Mouse (Mus musculus) heart, postnatal 0 days (tissue): ENCODE results near the gene Bola2. TPM values are rescaled to one million over a fixed set of nuclear protein-coding genes. Genes with fewer than 3 reads are reported as not detected.

Source experiments
- ATAC-seq: fragments of 200-750 bp; cut with Nextera tagmentation; 2 replicates; pipeline ENCODE4 v1.8.0; 2017; ENCODE audit warnings: low read depth, moderate number of reproducible peaks, moderate library complexity; ENCODE audit not compliant: insufficient read depth
- DNase-seq: peaks from one replicate; pipeline ENCODE4 v3.0.0-alpha.2; 2016; ENCODE audit warnings: low spot score
- H3K27ac ChIP-seq: fragments of 300-500 bp; sonication (generic); 2 replicates; pipeline ENCODE4 v1.5.1; 2014; ENCODE audit warnings: low read depth, mild to moderate bottlenecking
- H3K27me3 ChIP-seq: fragments of 300-500 bp; sonication (generic); 2 replicates; pipeline ENCODE4 v1.6.1; 2014; ENCODE audit warnings: low read length, mixed read lengths; ENCODE audit not compliant: control insufficient read depth, insufficient read depth
- H3K36me3 ChIP-seq: fragments of 300-500 bp; sonication (generic); replicated peaks from 2 replicates; pipeline ENCODE4 v1.6.1; 2014; ENCODE audit warnings: low read length, mixed read lengths; ENCODE audit not compliant: control insufficient read depth, insufficient read depth
- H3K4me1 ChIP-seq: fragments of 300-500 bp; sonication (generic); 2 replicates; pipeline ENCODE4 v1.6.1; 2014; ENCODE audit warnings: antibody characterized with exemption; ENCODE audit not compliant: control insufficient read depth, insufficient read depth
- H3K4me2 ChIP-seq: fragments of 300-500 bp; sonication (generic); 2 replicates; pipeline ENCODE4 v1.6.1; 2014; ENCODE audit warnings: low read depth, mild to moderate bottlenecking, low read length, moderate library complexity
- H3K4me3 ChIP-seq: fragments of 300-500 bp; sonication (generic); 2 replicates; pipeline ENCODE4 v1.5.1; 2014; ENCODE audit warnings: low read depth, low read length
- H3K9ac ChIP-seq: fragments of 300-500 bp; sonication (generic); replicated peaks from 2 replicates; pipeline ENCODE4 v1.6.1; 2014; ENCODE audit warnings: low read depth, low read length, mixed read lengths
- H3K9me3 ChIP-seq: fragments of 300-500 bp; sonication (generic); replicated peaks from 2 replicates; pipeline ENCODE4 v1.6.1; 2016; ENCODE audit warnings: low read length; ENCODE audit not compliant: control insufficient read depth
- CTCF ChIP-seq: IDR thresholded peaks from 2 replicates; pipeline ENCODE4 v1.5.1; 2016; ENCODE audit warnings: antibody characterized with exemption, control low read depth, low read depth
- EP300 ChIP-seq: IDR thresholded peaks from 2 replicates; pipeline ENCODE4 v1.6.1; 2016; ENCODE audit warnings: antibody characterized with exemption, low read depth
- WGBS: fragments of 180-500 bp; shearing (Covaris S2); extraction: QIAGEN DNeasy Blood & Tissue Kit; methylation state at CpG from one replicate; pipeline ENCODE4 v1.1.7; 2014; 5-methylcytosine and 5-hydroxymethylcytosine counted together
- polyA plus RNA-seq: library from polyadenylated mRNA; unstranded; fragments of >200 nt; fragmentation: Nextera tagmentation; extraction: Ambion mirVana; gene quantifications from 2 replicates; pipeline ENCODE4 v1.2.1, GENCODE M21; 2015
- total RNA-seq: library from RNA; depleted of rRNA; stranded (reverse); fragments of >200 nt; gene quantifications from 2 replicates; pipeline ENCODE4 v1.2.3, GENCODE M21; 2014; ENCODE audit warnings: low replicate concordance

Gene Bola2
- total and polyA plus RNA-seq, 2 experiments from 2014 or later: 36.5 to 89.0 TPM

DNA sequence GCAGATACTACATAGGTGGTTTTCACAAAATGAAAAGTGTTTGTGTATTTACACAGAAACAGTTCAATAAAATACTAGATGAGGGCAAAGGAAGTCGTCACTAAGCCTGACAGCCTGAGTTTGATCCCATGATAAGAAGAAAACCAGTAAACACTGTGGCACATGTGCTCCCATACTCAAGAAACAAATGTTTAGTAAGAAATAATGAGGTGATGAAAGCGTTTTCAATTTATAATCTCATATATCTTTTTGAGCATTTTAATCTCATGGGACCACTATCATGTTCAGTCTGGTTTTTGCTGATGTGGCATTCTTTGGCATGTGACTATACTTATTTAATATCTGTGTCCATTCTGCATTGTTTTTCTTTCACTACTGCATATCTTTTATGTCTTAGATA, 41.2 kb upstream of the Bola2 start:
- Histone ChIP-seq H3K27ac (no peak overlapping the region), H3K4me3 (no peak overlapping the region), H3K4me1 (peaks cover 6% of the 10 kb centered on the region; the same call in 1 of the 2 replicates), H3K9me3 (no peaks in the 10 kb centered on the region), H3K27me3 (no peaks in the 10 kb centered on the region), H3K4me2 (no peak overlapping the region), H3K9ac (no peak overlapping the region), H3K36me3 (no peaks in the 10 kb centered on the region)
- ATAC-seq (no peak), DNase-seq (no peak)
- WGBS: 71% methylated on average over 2 of the region's 2 CpGs
- no peak for TF ChIP-seq CTCF
- no peak for TF ChIP-seq EP300

- ATAC-seq: no peak
- no peak for TF ChIP-seq EP300
- no peak for TF ChIP-seq CTCF
- Histone ChIP-seq H3K9me3 (no peaks in the 10 kb centered on the region), H3K4me3 (no peak overlapping the region), H3K27me3 (no peaks in the 10 kb centered on the region), H3K4me1 (no peaks in the 10 kb centered on the region), H3K4me2 (no peak overlapping the region), H3K36me3 (no peaks in the 10 kb centered on the region; the same call in 1 of the 2 replicates), H3K27ac (peak overlapping the region; percentile 43; the same call in 1 of the 2 replicates), H3K9ac (no peak overlapping the region)
- WGBS: 81% methylated on average over 3 of the region's 3 CpGs
- no peak for DNase-seq
These were observed 39.5 kb upstream of the Bola2 start for GRCm38 (mm10) chr7:126655695-126656094.

- 79% methylated on average over 1 of the region's 1 CpGs for whole genome bisulfite sequencing
- Histone ChIP-seq H3K27me3 (no peaks in the 10 kb centered on the region), H3K36me3 (peaks cover 1% of the 10 kb centered on the region; the same call in 1 of the 2 replicates), H3K4me1 (no peaks in the 10 kb centered on the region), H3K27ac (no peak overlapping the region), H3K4me2 (no peak overlapping the region), H3K4me3 (no peak overlapping the region), H3K9me3 (no peaks in the 10 kb centered on the region), H3K9ac (no peak overlapping the region)
- no peak for DNase-seq
- no peak for ATAC-seq
- TF ChIP-seq CTCF (no peak), EP300 (no peak)
These were observed 37.7 kb upstream of the Bola2 start for GRCm38 (mm10) chr7:126657522-126657921.

GRCm38 (mm10) chr7:126659771-126660170, 35.4 kb upstream of the Bola2 start:
- Histone ChIP-seq H3K4me3 (no peak overlapping the region), H3K27ac (no peak overlapping the region), H3K4me1 (no peaks in the 10 kb centered on the region), H3K27me3 (no peaks in the 10 kb centered on the region), H3K36me3 (peaks cover 11% of the 10 kb centered on the region), H3K9ac (no peak overlapping the region), H3K4me2 (no peak overlapping the region), H3K9me3 (no peaks in the 10 kb centered on the region)
- WGBS: 78% methylated on average over 3 of the region's 3 CpGs
- TF ChIP-seq CTCF (no peak), EP300 (no peak)
- DNase-seq (no peak), ATAC-seq (no peak)

- DNase-seq: no peak
- H3K9me3 ChIP-seq: no peaks in the 10 kb centered on the region
- peaks cover 26% of the 10 kb centered on the region for H3K36me3 ChIP-seq
- WGBS: 65% methylated on average over 8 of the region's 8 CpGs
- no peak overlapping the region for H3K4me2 ChIP-seq
- 0 out of 2 replicates have a peak overlapping the region, but pooled peaks have one; percentile 25 for H3K27ac ChIP-seq
- H3K4me1 ChIP-seq: no peaks in the 10 kb centered on the region
- no peaks in the 10 kb centered on the region for H3K27me3 ChIP-seq
- H3K9ac ChIP-seq: no peak overlapping the region
- ATAC-seq: 0 out of 2 replicates have a peak, but pooled peaks have one; percentile 14
- no peak overlapping the region for H3K4me3 ChIP-seq
- TF ChIP-seq CTCF: no peak
- TF ChIP-seq EP300: no peak
These were observed 31.6 kb upstream of the Bola2 start for GRCm38 (mm10) chr7:126663646-126664045.

DNA sequence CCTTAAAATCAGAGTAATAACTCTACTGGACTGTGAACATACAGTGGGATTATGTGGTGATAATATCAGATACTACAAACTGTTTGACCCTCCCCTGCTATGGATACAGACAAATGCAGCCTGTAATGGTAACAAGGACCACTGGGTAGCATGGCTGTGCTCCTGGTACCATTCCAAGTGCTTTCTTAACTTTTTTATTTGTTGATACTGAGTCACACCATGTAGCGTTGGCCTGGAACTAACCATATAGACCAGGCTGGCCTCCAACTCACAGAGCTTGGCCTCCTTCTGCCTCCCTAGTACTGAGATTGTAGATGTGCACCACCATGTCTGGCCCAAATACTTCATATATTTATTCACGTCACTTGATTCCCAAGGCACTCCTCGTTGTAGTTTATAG, 29.9 kb upstream of the Bola2 start:
- ATAC-seq (no peak), DNase-seq (no peak)
- H3K9me3 ChIP-seq: no peaks in the 10 kb centered on the region
- no peak overlapping the region for H3K27ac ChIP-seq
- no peak overlapping the region for H3K9ac ChIP-seq
- H3K36me3 ChIP-seq: peaks cover 26% of the 10 kb centered on the region
- no peak overlapping the region for H3K4me2 ChIP-seq
- H3K27me3 ChIP-seq: no peaks in the 10 kb centered on the region
- H3K4me1 ChIP-seq: no peaks in the 10 kb centered on the region
- 85% methylated on average over 3 of the region's 3 CpGs for WGBS
- TF ChIP-seq EP300 (no peak), CTCF (no peak)
- no peak overlapping the region for H3K4me3 ChIP-seq
